Mouse (Mus musculus): ENCODE measurements around the gene Shkbp1. TPM values are rescaled to one million over a fixed set of nuclear protein-coding genes. Genes with fewer than 3 reads are reported as not detected.

Gene Shkbp1
- total RNA-seq (2021) = 10 to 100 TPM; 11.0 to 11.5 TPM
- long read RNA-seq, experiment 1, transcript Shkbp1-201 (18 exons, 2,358 nt) = major isoform, 16 of 28 reads
- long read RNA-seq, experiment 1, partial matches to known transcripts = 4 of 28 reads
- long read RNA-seq, experiment 1, other reads (novel, unspliced or antisense) = 8 of 28 reads
- long read RNA-seq, experiment 2, transcript Shkbp1-201 (18 exons, 2,358 nt) = major isoform, 15 of 19 reads
- long read RNA-seq, experiment 2, partial matches to known transcripts = 2 of 19 reads
- long read RNA-seq, experiment 2, other reads (novel, unspliced or antisense) = 2 of 19 reads

GRCm38 (mm10) chr7:27355745-27356240, at the start of gene Shkbp1:
Gene Shkbp1, minus strand, starts transcription at chr7:27356019.
- peak; percentile 51 to 81 for DNase-seq (ENCODE audit: low spot score in 2 of 2)

- DNase-seq (ENCODE audit: low spot score in 2 of 2) = no peak
These were observed 48.6 kb upstream of the Shkbp1 start for GRCm38 (mm10) chr7:27404203-27404942.

- DNase-seq (ENCODE audit: low spot score in 2 of 2) = peak; percentile 45 to 63
These were observed 46.9 kb upstream of the Shkbp1 start for GRCm38 (mm10) chr7:27402675-27403074.

DNA sequence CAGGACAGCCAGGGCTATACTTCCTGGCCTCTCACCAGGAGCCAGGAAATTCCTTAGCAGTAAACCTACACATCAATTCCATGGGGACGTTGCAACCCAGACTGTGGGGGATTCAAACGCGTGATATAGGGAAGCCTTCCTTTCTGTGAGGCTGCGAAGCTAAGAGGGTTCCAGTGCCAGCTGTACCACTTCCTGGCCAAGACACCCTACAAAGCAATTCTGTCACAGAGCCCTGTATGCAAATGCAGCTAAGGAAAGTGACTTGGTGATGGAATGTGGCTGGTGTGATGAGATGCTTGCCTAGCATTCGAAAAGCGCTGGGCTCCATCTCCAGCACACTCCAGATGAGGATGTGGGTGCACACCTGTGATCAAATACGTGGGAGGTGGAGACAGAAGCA, 44.7 kb upstream of the Shkbp1 start:
- no peak for DNase-seq (ENCODE audit: low spot score in 2 of 2)

DNA sequence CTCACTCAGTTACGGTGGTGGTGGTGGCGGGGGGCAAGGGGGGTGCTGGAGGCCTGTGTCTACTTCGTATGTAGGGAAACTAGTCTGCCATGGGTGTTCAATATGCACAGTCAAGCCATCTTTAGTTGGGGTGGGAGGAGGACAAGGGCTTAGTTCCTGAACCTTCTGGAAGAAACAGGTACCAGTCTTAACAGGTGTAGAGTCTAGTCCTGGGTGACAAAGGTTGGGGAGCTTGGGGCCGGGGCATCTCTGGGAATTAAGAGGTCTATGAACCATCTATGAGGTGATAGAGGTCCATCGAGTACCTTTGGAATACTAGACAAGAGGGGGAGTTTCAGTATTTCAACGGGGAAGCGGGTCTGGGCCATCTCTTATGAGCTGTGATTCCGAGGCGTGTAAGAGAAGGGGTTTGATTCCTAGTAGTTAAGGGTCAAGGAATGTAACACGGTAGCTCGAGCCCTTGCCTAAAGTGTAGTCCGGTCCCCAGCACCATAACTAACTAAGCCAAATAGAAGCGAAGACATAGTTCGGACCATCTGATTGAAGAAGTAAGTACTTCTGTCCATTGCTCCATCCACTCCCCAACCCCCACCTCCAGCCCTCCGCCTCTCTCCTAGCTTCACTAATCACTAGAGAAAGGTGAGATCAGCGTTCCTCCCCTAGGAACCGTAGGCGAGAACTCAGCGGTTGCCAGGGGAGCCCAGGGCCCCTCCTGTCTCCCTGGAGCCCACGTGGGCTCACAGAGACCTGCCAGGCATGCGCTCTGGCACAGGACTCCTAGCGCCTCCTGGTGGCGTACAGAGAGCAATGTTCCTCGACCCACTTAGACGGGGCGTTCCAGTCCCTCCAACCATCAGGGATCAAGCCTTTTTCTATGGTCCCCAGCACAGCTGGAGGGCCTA, 41.5 kb upstream of the Shkbp1 start:
- peak in 1 of 2 experiments; percentile 31 for DNase-seq (ENCODE audit: low spot score in 2 of 2)

GRCm38 (mm10) chr7:27396184-27397047, 40.6 kb upstream of the Shkbp1 start:
- DNase-seq (ENCODE audit: low spot score in 2 of 2) = peak in 1 of 2 experiments; percentile 26

GRCm38 (mm10) chr7:27395521-27396183, 39.8 kb upstream of the Shkbp1 start:
- no peak for DNase-seq (ENCODE audit: low spot score in 2 of 2)

- DNase-seq (ENCODE audit: low spot score in 2 of 2) = no peak
These were observed 35.6 kb upstream of the Shkbp1 start for GRCm38 (mm10) chr7:27391416-27391815.

DNA sequence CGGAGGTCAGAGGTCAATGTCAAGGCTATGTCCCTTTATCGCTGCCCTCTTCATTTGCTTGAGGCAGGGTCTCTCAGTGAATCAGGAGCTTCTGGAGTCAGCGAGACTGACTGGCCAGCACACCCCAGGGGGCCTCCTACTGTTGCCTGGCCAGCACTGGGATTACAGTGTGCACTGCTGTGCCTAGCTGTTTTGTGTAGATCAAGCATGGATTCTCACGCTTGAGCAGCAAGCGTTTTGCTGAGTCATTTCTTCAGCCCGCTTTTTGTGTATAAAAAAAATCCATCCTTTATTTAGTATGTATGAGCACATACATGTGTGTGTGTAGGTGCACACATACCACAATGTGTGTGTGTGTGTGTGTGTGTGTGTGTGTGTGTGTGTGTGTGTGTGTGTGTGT, 33.4 kb upstream of the Shkbp1 start:
- DNase-seq (ENCODE audit: low spot score in 2 of 2) = no peak

- DNase-seq (ENCODE audit: low spot score in 2 of 2) = peak in 1 of 2 experiments; percentile 64
These were observed 28.9 kb upstream of the Shkbp1 start for GRCm38 (mm10) chr7:27384731-27385130.

GRCm38 (mm10) chr7:27384134-27384533, 28.3 kb upstream of the Shkbp1 start:
- DNase-seq (ENCODE audit: low spot score in 2 of 2) = no peak

DNA sequence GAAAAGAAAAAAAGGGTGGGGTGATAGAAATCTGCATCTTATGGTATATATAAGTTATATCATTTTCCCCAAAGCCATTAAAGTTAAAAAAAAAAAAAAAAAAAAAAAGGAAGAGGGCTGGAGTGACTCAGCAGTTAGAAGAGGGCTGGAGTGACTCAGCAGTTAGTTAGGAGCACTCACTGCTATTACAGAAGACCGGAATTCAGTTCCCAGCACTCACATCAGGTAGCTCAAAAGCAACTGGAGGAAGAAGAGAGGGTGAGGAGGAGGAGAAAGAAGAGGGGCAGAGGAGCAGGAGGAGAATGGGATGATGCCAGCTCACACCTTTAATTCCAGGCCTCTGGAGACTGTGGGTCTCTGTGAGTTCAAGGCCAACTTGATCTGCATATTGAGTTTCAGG, 27.4 kb upstream of the Shkbp1 start:
- DNase-seq (ENCODE audit: low spot score in 2 of 2) = no peak

DNA sequence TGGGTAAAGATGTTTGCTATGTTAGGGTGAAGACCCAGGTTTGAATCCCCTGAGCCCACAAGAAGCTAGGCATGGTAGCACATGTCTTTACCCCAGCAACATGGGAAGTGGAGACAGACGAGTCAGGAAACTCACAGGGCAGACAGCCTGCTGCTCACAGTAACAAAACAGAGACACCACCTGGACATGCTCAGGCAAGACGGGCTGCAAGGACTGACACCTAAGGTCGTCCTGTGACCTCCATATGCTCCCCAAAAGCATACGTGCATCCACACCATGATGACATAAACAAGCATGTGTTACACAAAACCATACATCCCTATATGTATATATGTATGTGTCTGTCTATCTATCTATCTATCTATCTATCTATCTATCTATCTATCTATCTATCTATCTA, 25.7 kb upstream of the Shkbp1 start:
- DNase-seq (ENCODE audit: low spot score in 2 of 2) = no peak

GRCm38 (mm10) chr7:27381009-27381408, 25.2 kb upstream of the Shkbp1 start:
- DNase-seq (ENCODE audit: low spot score in 2 of 2) = no peak

DNA sequence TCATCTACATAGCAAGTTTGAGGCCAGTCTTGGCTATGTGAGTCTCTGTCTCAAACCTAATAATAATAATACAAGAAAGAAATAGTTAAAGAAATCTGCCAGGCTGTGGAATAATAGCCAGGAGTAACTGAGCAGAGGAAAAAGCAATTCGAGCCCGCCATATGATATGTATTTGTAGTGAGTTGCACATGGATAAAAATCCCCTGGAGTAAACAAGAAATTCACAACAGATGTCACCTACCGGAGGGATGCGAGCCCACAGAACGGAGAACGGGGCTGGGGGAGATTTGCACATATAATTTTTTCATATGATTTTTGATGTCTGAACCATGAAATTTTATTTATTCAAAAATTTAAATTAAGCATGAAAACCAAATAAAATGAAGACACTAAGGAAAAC, 24.0 kb upstream of the Shkbp1 start:
- DNase-seq (ENCODE audit: low spot score in 2 of 2) = no peak

- no peak for DNase-seq (ENCODE audit: low spot score in 2 of 2)
These were observed 22.6 kb upstream of the Shkbp1 start for GRCm38 (mm10) chr7:27378431-27378830.

DNA sequence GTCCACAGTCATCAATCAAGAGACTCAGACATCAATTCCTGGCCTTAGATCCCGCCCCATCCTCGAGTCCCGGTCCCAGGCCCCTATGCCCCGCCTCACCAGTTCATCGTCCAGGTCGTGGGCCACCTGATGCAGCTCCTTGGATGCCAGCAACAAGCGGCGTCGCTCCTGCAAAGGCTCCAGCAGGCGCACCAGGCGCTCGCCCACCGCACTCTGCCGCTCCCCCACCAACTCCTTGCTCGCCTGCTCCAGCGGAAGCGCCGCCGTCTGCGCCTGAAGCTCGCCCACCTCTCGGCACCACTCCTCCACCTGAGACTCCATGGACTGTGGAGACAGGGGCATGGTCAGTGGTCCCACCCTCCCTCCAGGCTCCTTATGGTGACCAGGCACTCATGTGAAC, 19.5 kb upstream of the Shkbp1 start:
- no peak for DNase-seq (ENCODE audit: low spot score in 2 of 2)

DNA sequence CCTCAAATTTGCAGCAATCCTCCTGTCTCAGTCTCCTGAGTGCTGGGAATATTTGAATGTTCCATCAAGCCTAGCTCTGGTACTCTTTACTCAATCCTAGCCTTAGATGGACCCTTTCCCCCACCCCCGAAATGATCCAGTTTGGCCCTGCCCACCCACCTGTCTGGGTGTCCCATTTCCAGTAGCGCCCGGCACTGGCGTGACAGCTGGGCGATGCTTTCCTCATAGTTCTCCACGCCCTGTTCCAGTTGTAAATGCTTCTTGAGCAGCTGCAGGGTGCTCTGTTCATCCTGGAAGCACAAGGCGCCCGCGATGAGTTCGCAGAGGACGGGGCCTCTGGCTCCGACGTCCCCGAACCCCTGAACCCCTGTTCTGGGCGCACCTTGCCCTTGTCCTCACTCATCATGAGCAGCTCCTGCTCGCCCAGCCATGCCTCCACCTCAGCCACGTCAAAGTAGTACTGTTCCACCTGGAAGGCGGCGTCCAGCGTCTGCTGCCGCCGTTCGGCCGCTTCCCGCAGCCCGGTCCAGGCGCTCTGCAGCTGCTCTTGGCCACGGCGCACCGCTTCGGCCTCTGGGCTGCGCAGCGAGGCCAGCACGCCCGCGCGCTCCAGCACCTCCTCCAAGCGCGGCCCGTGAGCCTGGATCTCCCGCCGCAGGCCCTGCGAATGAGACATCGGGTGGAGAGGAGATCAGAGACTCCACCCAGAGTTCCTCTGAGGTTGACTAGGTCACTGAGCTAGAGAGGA, 16.1 kb upstream of the Shkbp1 start:
- DNase-seq (ENCODE audit: low spot score in 2 of 2) = peak in 1 of 2 experiments; percentile 42

DNA sequence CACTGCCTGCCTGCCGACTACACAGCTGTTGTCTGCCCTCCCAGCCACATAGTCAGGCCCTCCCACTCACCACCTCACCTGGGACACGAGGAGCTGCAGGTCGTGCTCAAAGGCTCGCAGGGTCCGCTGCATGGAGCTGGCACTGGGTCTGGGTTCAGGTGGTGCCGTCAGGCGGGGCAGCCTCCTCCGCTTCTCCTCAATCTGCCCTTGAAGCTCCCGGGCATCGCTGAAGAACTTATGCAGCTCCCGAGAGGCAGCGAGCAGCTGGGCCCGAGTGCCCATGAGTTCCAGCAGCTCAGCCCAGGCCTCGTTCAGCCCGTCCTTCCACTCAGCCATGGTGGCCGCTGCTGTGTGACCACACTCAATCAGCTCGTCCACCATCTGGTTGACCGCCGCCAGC, 13.3 kb upstream of the Shkbp1 start:
- no peak for DNase-seq (ENCODE audit: low spot score in 2 of 2)
